Mouse (Mus musculus): ENCODE results near the gene 4930412O13Rik. TPM values are rescaled to one million over a fixed set of nuclear protein-coding genes. Genes with fewer than 3 reads are reported as not detected.
A peak's percentile ranks its signal among the peaks of the same experiment; 100 is the strongest.

Gene 4930412O13Rik
- polyA plus RNA-seq, 1 experiment from 2014 or later: not detected

DNA sequence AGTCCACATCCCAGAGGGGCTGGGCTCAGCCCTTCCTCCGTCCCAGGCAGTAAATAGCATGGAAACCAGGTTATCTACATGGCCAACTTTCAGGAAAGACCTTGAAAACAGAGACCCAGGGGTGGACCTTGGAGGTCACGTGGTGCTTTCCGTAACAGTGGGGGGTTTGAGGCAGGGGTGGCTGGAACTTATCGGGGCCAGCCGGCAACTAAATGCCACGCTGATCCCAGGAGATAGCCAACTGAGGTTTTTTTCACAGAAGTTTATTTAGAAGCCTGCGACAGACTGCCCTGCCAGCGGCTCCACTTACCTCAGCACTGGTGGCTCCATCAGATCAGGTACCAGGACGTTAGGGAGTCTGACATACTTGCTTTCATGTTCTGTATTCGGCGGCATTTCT, 24.9 kb downstream of the 4930412O13Rik start:
- ATAC-seq (ENCODE audit: low read depth): peak; percentile 43
- H3K4me3 ChIP-seq (ENCODE audit: low read depth, low read length): peak overlapping the region; percentile 31
- H3K4me2 ChIP-seq (ENCODE audit: low read depth, low read length): peak overlapping the region; percentile 25
- H3K36me3 ChIP-seq (ENCODE audit: control insufficient read depth, insufficient read depth): no peaks in the 10 kb centered on the region
- H3K27me3 ChIP-seq (ENCODE audit: control insufficient read depth, insufficient read depth, low read depth, low read length): no peaks in the 10 kb centered on the region
- peaks cover 3% of the 10 kb centered on the region for H3K4me1 ChIP-seq (ENCODE audit: control insufficient read depth, low read depth, low read length)
- WGBS (ENCODE audit: insufficient replicate concordance): 1% methylated on average over 11 of the region's 11 CpGs
- no peak overlapping the region for H3K27ac ChIP-seq (ENCODE audit: low read length)
- H3K9me3 ChIP-seq (replicated peaks; ENCODE audit: control insufficient read depth, low read length): no peaks in the 10 kb centered on the region
- H3K9ac ChIP-seq (ENCODE audit: low read depth, low read length): no peak overlapping the region

DNA sequence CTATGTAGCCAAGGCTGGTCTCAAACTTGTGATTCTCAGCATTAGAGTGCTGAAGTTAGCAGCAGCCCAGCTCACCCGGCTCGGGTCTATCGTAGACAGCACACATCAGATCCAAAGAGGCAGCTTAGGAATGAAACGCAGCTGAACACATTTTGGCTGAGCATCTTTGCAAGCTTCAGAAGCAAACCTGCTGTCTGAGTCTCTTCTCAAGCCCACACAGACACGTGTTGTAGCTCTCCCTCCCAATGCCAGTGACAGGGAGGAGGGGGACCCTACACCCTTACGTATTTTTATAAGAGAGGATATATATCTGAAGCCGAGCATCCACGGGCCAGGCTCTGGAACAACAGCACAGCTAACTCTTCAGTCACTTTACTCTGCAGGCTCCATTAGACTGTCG, 36.5 kb downstream of the 4930412O13Rik start:
- ATAC-seq (ENCODE audit: low read depth): no peak
- peaks cover 2% of the 10 kb centered on the region; the same call in 1 of the 2 replicates for H3K36me3 ChIP-seq (ENCODE audit: control insufficient read depth, insufficient read depth)
- no peaks in the 10 kb centered on the region for H3K9me3 ChIP-seq (replicated peaks; ENCODE audit: control insufficient read depth, low read length)
- no peaks in the 10 kb centered on the region for H3K27me3 ChIP-seq (ENCODE audit: control insufficient read depth, insufficient read depth, low read depth, low read length)
- no peak overlapping the region for H3K4me2 ChIP-seq (ENCODE audit: low read depth, low read length)
- H3K4me1 ChIP-seq (ENCODE audit: control insufficient read depth, low read depth, low read length): no peaks in the 10 kb centered on the region; the same call in 1 of the 2 replicates
- no peak overlapping the region for H3K27ac ChIP-seq (ENCODE audit: low read length)
- WGBS (ENCODE audit: insufficient replicate concordance): 79% methylated on average over 9 of the region's 9 CpGs
- no peak overlapping the region for H3K9ac ChIP-seq (ENCODE audit: low read depth, low read length)
- no peak overlapping the region for H3K4me3 ChIP-seq (ENCODE audit: low read depth, low read length)

DNA sequence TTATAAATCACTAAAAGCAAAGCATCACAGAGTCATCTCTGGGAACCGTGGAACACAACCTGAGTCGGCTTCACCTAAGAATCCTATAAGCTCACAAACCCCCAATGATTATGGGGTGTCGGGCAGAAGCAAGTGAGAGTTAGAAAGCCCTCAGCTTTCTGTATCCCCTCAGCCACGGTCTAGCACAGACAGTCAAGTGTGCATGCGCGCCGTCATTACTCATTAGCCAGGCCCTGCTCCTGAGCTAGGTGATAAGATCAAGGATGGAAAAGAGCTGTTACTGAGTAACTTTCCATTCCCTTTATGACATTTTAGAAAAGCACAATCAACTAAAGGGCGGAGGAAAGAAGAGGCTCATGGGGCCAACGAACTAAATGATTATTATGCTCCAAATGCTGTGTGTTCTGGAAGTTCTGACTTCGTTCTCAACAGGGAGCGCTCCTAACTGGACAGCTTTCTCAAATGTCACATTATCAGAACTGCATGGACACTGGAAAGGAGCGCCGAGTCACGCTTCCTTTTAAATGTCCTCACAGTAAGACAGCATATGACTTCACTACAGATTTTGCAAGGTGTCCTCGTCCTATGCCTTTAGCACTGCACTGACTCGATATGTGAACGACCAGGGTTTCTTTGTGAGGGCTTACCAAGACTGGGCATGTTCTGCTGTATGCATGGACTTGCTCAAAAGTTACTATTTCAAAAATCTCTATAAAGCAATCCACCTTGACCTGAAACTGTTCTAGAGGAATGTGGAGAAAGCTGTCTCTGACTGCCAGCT, 37.8 kb downstream of the 4930412O13Rik start:
- Histone ChIP-seq H3K36me3 (ENCODE audit: control insufficient read depth, insufficient read depth) (peaks cover 2% of the 10 kb centered on the region; the same call in 1 of the 2 replicates), H3K27me3 (ENCODE audit: control insufficient read depth, insufficient read depth, low read depth, low read length) (no peaks in the 10 kb centered on the region), H3K4me1 (ENCODE audit: control insufficient read depth, low read depth, low read length) (no peaks in the 10 kb centered on the region; the same call in 1 of the 2 replicates), H3K4me3 (ENCODE audit: low read depth, low read length) (no peak overlapping the region), H3K9ac (ENCODE audit: low read depth, low read length) (no peak overlapping the region), H3K4me2 (ENCODE audit: low read depth, low read length) (peak overlapping the region; percentile 15; the same call in 1 of the 2 replicates), H3K9me3 (replicated peaks; ENCODE audit: control insufficient read depth, low read length) (no peaks in the 10 kb centered on the region), H3K27ac (ENCODE audit: low read length) (peak overlapping the region; percentile 67)
- WGBS (ENCODE audit: insufficient replicate concordance): 70% methylated on average over 17 of the region's 17 CpGs
- ATAC-seq (ENCODE audit: low read depth): peak; percentile 89

DNA sequence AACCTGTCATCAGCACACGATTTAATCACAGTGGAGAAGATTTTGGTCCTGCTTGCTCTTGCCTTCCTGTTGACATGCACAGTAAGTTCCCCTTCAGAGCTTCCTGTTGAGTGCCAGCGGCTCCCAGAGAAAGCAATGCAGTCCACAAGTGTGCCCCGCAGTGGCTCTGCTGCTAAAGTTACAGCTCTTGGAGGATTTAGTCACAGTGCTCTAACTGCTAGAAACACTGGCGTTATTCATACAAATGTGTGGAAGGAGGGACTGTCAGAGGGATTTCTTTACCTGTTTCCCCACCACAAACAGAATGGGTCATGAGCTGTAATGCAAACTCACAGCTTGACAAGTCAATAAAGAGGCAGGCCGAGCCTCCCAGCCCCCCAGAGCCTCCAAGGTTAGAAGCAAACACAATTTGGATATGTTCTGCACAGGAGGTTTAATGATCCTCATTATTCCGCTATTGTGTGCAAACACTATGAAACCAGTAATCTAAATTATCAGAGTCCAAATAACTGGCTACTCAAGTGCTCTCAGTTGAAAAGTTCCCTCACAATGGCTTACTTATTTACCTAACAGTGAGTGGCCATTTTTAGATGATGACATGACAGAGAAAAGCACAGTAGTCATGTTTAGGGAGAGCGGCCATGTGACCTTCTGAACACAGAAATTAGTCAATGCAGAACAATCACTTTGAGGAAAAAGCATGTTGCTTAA, 45.3 kb downstream of the 4930412O13Rik start:
- ATAC-seq (ENCODE audit: low read depth): peak; percentile 77
- no peak overlapping the region for H3K9ac ChIP-seq (ENCODE audit: low read depth, low read length)
- no peaks in the 10 kb centered on the region for H3K27me3 ChIP-seq (ENCODE audit: control insufficient read depth, insufficient read depth, low read depth, low read length)
- peak overlapping the region; percentile 61 for H3K27ac ChIP-seq (ENCODE audit: low read length)
- H3K4me2 ChIP-seq (ENCODE audit: low read depth, low read length): no peak overlapping the region; the same call in 1 of the 2 replicates
- H3K36me3 ChIP-seq (ENCODE audit: control insufficient read depth, insufficient read depth): no peaks in the 10 kb centered on the region
- 31% methylated on average over 7 of the region's 7 CpGs for WGBS (ENCODE audit: insufficient replicate concordance)
- H3K9me3 ChIP-seq (replicated peaks; ENCODE audit: control insufficient read depth, low read length): no peaks in the 10 kb centered on the region
- no peaks in the 10 kb centered on the region for H3K4me1 ChIP-seq (ENCODE audit: control insufficient read depth, low read depth, low read length)
- H3K4me3 ChIP-seq (ENCODE audit: low read depth, low read length): no peak overlapping the region

- WGBS (ENCODE audit: insufficient replicate concordance): 65% methylated on average over 4 of the region's 4 CpGs
- Histone ChIP-seq H3K36me3 (ENCODE audit: control insufficient read depth, insufficient read depth) (no peaks in the 10 kb centered on the region), H3K4me1 (ENCODE audit: control insufficient read depth, low read depth, low read length) (no peaks in the 10 kb centered on the region), H3K4me3 (ENCODE audit: low read depth, low read length) (no peak overlapping the region), H3K9me3 (replicated peaks; ENCODE audit: control insufficient read depth, low read length) (no peaks in the 10 kb centered on the region), H3K4me2 (ENCODE audit: low read depth, low read length) (no peak overlapping the region), H3K27me3 (ENCODE audit: control insufficient read depth, insufficient read depth, low read depth, low read length) (no peaks in the 10 kb centered on the region), H3K27ac (ENCODE audit: low read length) (no peak overlapping the region), H3K9ac (ENCODE audit: low read depth, low read length) (no peak overlapping the region)
- no peak for ATAC-seq (ENCODE audit: low read depth)
Measured at GRCm38 (mm10) chr2:9926905-9927283, 45.8 kb downstream of the 4930412O13Rik start.

Other genes starting within 250 kb of the 4930412O13Rik start
- gene 9230102O04Rik, start 8.3 kb downstream of the 4930412O13Rik start, polyA plus RNA-seq (2015; fragmentation: Nextera tagmentation; extraction: Ambion mirVana): not detected in 2 replicates
- gene Gata3, start 8.8 kb downstream of the 4930412O13Rik start, polyA plus RNA-seq (2015; fragmentation: Nextera tagmentation; extraction: Ambion mirVana): 0.97 and 1.1 TPM in 2 replicates
- gene Taf3, start 167.3 kb downstream of the 4930412O13Rik start, polyA plus RNA-seq (2015; fragmentation: Nextera tagmentation; extraction: Ambion mirVana): 5.7 and 6.1 TPM in 2 replicates
- gene Atp5c1, start 199.3 kb downstream of the 4930412O13Rik start, polyA plus RNA-seq (2015; fragmentation: Nextera tagmentation; extraction: Ambion mirVana): 297 and 315 TPM in 2 replicates
- gene Kin, start 199.3 kb downstream of the 4930412O13Rik start, polyA plus RNA-seq (2015; fragmentation: Nextera tagmentation; extraction: Ambion mirVana): 13.5 and 13.8 TPM in 2 replicates

Data from liver, embryonic 16.5 days (tissue).